Mouse (Mus musculus): ENCODE measurements around the gene Sox18. TPM values are rescaled to one million over a fixed set of nuclear protein-coding genes. Genes with fewer than 3 reads are reported as not detected.

Gene Sox18
- polyA plus RNA-seq, 1 experiment from 2014 or later = 20.0 TPM

DNA sequence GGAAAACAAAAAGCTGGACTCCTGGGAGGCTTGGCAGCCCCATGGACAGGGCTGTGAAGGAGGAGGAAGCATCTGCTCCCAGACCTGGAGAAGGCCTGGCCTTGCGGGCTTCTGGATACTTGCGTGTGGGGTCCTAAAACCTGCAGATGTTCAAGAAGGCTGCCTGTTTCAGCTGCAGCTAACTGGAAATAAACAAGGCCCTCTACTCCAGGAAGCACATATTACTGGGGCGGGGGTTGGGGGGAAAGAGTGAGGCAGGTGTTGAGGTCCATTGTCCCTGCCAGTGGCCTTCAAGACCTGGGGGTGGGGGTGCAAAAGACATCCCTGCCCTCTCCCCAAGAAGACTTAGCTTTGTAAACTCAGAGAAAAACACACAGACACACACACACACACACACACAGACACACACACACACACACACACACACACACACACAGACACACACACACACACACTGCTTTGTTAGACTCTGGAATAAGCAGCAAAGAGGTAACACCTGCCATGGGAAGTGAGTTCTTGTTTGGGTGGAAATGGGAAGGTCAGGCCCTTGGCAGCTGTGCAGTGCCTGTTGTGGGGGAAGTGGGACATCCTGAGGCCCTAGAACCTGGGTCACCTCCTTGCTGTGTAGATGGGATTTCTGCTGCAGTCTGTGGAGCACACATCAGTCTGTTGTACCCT lies 8.7 kb downstream of the Sox18 start:
- no peaks in the 10 kb centered on the region for H3K9me3 ChIP-seq
- no peaks in the 10 kb centered on the region for H3K27me3 ChIP-seq
- no peaks in the 10 kb centered on the region; the same call in 1 of the 2 replicates for H3K4me1 ChIP-seq (replicated peaks)
- ATAC-seq (ENCODE audit: low FRiP score, low read depth) = no peak
- 84% methylated on average over 3 of the region's 3 CpGs for WGBS
- no peak overlapping the region for H3K4me3 ChIP-seq
- H3K9ac ChIP-seq = no peak overlapping the region
- H3K4me2 ChIP-seq = no peak overlapping the region
- H3K27ac ChIP-seq (replicated peaks) = no peak overlapping the region
- 0 out of 2 replicates have a peak, but pooled peaks cover 8% of the 10 kb centered on the region for H3K36me3 ChIP-seq

DNA sequence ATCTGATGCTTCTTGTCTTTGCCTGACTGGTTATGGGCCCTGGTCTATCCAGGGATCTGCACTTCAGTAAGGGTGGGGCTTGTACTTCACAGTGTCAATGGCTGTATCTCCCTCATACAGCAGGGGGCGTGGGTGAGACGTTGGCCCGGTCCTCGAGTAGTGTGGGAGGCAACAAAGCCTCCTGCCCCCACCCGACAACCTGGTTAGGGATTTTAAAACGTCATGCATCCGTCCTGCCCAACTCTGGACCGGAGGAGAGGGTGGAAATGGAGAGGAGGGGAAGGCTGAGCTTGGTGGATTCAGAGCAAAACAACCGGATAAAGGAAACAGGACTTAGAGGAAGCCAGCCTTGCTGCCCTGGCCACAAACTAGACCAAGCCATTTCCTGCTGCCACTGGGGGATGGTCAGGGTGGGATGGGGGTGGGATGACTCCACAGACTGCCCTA lies 11.8 kb downstream of the Sox18 start:
- Histone ChIP-seq H3K27ac (replicated peaks) (no peak overlapping the region), H3K9me3 (no peaks in the 10 kb centered on the region), H3K4me1 (replicated peaks) (no peaks in the 10 kb centered on the region; the same call in 1 of the 2 replicates), H3K27me3 (no peaks in the 10 kb centered on the region), H3K4me3 (no peak overlapping the region), H3K9ac (no peak overlapping the region), H3K36me3 (peaks cover 25% of the 10 kb centered on the region), H3K4me2 (no peak overlapping the region)
- ATAC-seq (ENCODE audit: low FRiP score, low read depth) = peak; percentile 70
- 9% methylated on average over 9 of the region's 9 CpGs for WGBS

DNA sequence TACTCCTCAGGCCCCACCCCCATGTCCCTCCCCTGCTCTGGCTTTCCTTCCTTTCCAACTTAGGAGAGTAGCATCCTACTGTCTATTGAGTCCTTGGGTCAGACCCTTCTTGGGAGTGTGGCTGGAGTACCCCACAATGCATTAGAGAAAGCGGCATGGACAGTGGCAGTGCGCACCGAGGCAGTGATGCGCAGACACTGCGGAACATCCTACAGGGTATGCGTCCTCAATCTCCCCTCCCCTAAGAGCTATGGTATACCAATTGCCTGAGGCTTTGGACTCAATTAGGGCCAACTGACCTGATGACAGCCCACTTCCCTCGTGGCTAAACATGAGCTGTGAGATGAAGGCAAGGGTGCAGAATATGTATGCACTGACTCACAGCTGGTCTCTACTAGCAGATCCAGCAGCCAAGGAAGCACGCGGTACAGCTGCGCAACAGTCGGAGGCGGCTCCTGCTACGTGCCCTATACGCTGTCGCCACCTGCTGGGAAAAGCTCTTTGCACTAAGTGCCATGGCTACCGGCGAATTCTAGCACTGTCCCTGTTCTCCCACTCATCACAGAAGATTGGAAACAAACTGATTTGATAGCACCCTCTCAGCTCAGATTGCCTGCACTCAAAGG lies 12.4 kb downstream of the Sox18 start:
- no peaks in the 10 kb centered on the region for H3K9me3 ChIP-seq
- no peak overlapping the region for H3K9ac ChIP-seq
- peaks cover 29% of the 10 kb centered on the region for H3K36me3 ChIP-seq
- H3K4me2 ChIP-seq = no peak overlapping the region
- no peak overlapping the region for H3K27ac ChIP-seq (replicated peaks)
- peak; percentile 35; the same call in 1 of the 2 replicates for ATAC-seq (ENCODE audit: low FRiP score, low read depth)
- 39% methylated on average over 17 of the region's 17 CpGs for WGBS
- no peaks in the 10 kb centered on the region; the same call in 1 of the 2 replicates for H3K4me1 ChIP-seq (replicated peaks)
- H3K27me3 ChIP-seq = no peaks in the 10 kb centered on the region
- no peak overlapping the region for H3K4me3 ChIP-seq

DNA sequence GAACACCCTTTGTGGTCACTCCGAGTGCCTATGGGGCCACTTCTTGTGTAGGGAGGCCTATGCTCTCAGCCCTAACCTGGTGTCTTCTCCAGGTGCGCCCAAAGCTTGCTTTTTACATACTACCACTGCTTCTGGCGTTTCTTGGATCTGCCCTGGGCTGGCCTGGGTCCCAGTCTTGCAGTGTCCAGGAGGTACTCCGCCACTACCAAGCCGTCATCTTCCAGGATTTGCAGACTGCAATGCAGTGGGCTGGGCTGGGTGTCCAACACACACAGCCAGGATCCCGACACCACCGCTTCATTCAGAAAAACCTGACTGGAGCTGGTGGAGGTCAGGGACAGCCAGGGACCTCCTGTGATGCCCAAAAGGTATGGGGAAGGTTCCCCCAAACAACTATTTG lies 12.9 kb downstream of the Sox18 start:
- no peak for ATAC-seq (ENCODE audit: low FRiP score, low read depth)
- H3K4me3 ChIP-seq = no peak overlapping the region
- H3K36me3 ChIP-seq = peaks cover 34% of the 10 kb centered on the region
- no peak overlapping the region for H3K9ac ChIP-seq
- no peaks in the 10 kb centered on the region for H3K27me3 ChIP-seq
- H3K4me1 ChIP-seq (replicated peaks) = no peaks in the 10 kb centered on the region; the same call in 1 of the 2 replicates
- no peak overlapping the region for H3K27ac ChIP-seq (replicated peaks)
- no peaks in the 10 kb centered on the region for H3K9me3 ChIP-seq
- H3K4me2 ChIP-seq = no peak overlapping the region
- WGBS = 86% methylated on average over 7 of the region's 7 CpGs

DNA sequence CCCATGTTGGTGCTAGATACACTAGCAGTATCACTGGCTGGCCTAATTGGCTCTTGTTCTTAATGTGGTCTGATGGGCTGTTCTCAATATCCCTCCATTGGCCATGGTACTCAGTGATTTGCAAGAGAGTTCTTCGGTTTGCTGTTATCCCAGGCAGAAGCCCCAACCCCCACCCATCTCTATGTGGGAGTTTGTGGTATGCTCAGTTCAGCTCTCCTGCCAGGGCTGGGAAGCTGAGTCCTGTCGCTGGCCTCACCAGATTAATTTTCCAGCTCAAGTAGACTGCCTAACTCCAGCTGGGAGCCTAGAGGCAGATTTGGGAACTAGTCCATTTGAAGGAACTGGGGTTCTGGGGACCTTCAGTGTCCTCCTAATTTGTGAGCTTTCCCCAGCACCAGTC lies 14.0 kb downstream of the Sox18 start:
- Histone ChIP-seq H3K36me3 (peaks cover 45% of the 10 kb centered on the region), H3K27me3 (no peaks in the 10 kb centered on the region), H3K4me3 (no peak overlapping the region), H3K9me3 (no peaks in the 10 kb centered on the region), H3K4me1 (replicated peaks) (no peaks in the 10 kb centered on the region; the same call in 1 of the 2 replicates), H3K27ac (replicated peaks) (no peak overlapping the region), H3K4me2 (no peak overlapping the region), H3K9ac (no peak overlapping the region)
- no peak for ATAC-seq (ENCODE audit: low FRiP score, low read depth)
- WGBS = 65% methylated on average over 2 of the region's 2 CpGs

DNA sequence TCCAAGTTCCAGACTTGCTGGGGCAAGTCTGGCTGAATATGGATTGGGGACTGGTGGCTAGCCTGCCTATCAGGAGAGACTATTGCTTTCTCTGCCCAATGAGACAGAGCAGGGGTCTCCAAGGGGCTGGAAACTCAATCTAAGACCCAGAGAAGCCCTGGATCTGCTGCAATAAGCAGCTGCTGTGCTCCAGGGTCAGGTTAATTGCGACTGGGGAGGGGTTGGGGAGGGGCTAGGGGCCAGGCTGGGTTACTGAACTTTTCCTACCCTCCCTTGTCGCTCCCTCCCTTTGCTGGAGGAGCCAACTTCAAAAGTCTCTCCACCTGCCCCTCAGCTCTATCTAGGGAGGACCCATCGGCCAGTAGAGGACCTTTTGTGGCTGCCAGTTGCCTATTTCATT lies 14.7 kb downstream of the Sox18 start, which contains the start of gene Gm29797:
Gene Gm29797 (plus strand): TSS at position 301 of the 400 bp plus-strand sequence.
- H3K36me3 ChIP-seq = peaks cover 50% of the 10 kb centered on the region
- no peak for ATAC-seq (ENCODE audit: low FRiP score, low read depth)

DNA sequence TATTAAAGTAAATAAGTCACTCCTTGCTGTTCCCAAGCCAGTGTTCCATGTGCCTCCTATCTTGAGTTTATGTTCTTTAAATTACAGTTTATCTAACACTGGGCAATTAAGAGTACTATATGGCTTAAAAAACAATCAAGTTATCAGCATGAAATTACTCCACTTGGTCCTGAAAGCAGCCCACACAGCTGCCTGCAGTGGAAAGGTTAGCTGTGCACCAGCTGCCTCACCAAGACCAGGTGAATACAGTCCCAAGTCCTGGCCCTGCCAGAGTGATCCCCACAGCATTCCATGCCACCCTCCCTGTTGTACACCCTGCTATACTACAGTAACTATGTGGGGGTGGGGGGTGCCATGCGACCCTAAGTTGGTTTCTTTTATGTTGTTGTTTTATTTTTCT lies 17.9 kb downstream of the Sox18 start:
- Histone ChIP-seq H3K9ac (no peak overlapping the region), H3K4me3 (no peak overlapping the region), H3K27ac (replicated peaks) (no peak overlapping the region), H3K4me2 (no peak overlapping the region), H3K36me3 (peaks cover 77% of the 10 kb centered on the region), H3K27me3 (no peaks in the 10 kb centered on the region), H3K9me3 (no peaks in the 10 kb centered on the region), H3K4me1 (replicated peaks) (no peaks in the 10 kb centered on the region)
- ATAC-seq (ENCODE audit: low FRiP score, low read depth) = no peak
- 82% methylated on average over 1 of the region's 1 CpGs for WGBS

More for the DNA sequence above, 14.7 kb downstream of the Sox18 start, which contains the start of gene Gm29797:
- no peak within 1 kb of the TSS for H3K4me3 ChIP-seq
- no peak within 1 kb of the TSS for H3K9ac ChIP-seq
- H3K27ac ChIP-seq (replicated peaks) = no peak within 1 kb of the TSS
- no peaks in the 10 kb centered on the region for H3K27me3 ChIP-seq
- WGBS = 83% methylated on average over 3 of the region's 3 CpGs
- no peaks in the 10 kb centered on the region; the same call in 1 of the 2 replicates for H3K4me1 ChIP-seq (replicated peaks)
- H3K9me3 ChIP-seq = no peaks in the 10 kb centered on the region
- H3K4me2 ChIP-seq = no peak within 1 kb of the TSS

DNA sequence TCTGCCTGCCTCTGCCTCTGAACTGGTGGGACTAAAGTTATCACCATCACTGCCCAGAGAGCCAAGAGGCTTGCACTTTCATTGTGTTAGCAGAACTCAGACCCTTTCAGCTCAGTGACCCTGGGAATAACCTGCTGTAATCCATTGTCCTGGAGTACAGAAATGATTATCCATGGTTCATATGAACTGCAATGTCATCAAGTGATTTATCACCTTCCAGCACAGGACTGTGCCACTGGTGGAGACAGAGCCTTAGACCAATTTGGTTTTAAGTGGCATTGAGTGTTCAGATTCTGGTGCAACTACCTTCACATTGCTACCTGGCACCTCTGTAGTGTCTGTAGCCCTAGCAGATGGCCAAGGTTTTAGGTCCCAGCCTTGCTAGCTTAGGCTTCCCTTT lies 18.4 kb downstream of the Sox18 start:
- ATAC-seq (ENCODE audit: low FRiP score, low read depth) = no peak
- H3K9me3 ChIP-seq = no peaks in the 10 kb centered on the region
- no peak overlapping the region for H3K27ac ChIP-seq (replicated peaks)
- H3K4me2 ChIP-seq = no peak overlapping the region
- H3K27me3 ChIP-seq = no peaks in the 10 kb centered on the region
- peaks cover 77% of the 10 kb centered on the region for H3K36me3 ChIP-seq
- no peaks in the 10 kb centered on the region for H3K4me1 ChIP-seq (replicated peaks)
- H3K9ac ChIP-seq = no peak overlapping the region
- no peak overlapping the region for H3K4me3 ChIP-seq

DNA sequence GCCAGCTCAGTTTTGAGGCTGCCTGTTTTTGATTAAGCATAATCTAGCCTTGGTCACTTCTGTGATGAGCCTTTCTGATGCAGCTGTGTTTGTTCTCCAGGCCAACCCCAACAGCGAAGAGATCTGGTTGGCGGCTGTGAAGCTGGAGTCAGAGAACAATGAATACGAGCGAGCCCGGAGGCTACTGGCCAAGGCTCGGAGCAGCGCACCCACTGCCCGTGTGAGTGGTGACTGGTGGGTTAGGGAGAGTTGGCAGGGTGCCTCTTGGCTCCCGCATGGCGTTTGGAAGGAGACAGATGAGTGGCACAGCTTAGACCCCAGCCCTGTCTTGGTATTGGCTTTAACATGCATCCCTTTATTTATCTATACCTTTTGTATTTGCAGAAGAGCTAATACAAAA lies 22.5 kb downstream of the Sox18 start:
- no peaks in the 10 kb centered on the region for H3K9me3 ChIP-seq
- no peaks in the 10 kb centered on the region for H3K27me3 ChIP-seq
- H3K27ac ChIP-seq (replicated peaks) = no peak overlapping the region
- H3K4me2 ChIP-seq = no peak overlapping the region
- ATAC-seq (ENCODE audit: low FRiP score, low read depth) = peak; percentile 27; the same call in 1 of the 2 replicates
- peaks cover 89% of the 10 kb centered on the region for H3K36me3 ChIP-seq
- no peak overlapping the region for H3K4me3 ChIP-seq
- H3K9ac ChIP-seq = no peak overlapping the region
- WGBS = 74% methylated on average over 10 of the region's 10 CpGs
- no peaks in the 10 kb centered on the region for H3K4me1 ChIP-seq (replicated peaks)

DNA sequence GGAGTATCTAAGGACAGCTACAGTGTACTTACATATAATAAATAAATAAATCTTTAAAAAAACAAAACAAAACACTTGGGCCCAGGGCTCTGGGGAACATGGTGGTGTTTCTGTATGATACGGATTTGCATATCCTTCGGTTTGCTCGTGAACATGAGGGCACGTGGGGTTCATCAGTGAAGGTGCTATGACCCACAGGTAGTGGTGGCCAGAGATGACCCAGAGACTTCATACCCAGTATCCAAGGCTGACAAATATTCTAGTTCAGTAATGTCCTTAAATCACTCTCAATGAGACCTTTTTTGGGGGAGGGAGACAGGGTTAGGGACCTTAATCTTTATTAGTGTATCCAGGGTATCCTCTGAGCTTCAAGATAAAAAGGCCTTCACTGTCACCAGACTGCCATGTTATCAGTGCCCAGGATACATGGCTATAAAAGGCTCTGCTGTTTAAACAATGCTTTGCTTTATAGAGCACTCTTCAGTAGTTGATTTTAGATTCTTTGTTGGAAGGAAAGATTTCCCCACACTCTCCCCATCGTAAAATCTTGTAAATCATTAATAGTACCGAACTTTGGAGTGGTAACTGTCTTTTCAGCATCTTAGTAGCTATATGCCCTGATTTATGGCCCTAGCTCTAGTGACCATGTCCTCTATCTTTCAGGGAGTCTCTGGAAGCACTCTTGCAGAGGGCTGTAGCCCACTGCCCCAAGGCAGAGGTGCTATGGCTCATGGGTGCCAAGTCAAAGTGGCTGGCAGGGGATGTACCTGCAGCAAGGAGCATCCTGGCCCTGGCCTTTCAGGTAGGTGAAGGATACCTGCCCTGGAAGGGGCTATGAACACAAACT lies 24.6 kb downstream of the Sox18 start:
- WGBS = 93% methylated on average over 6 of the region's 6 CpGs
- Histone ChIP-seq H3K4me2 (no peak overlapping the region), H3K9me3 (no peaks in the 10 kb centered on the region), H3K36me3 (peaks cover 80% of the 10 kb centered on the region), H3K9ac (no peak overlapping the region), H3K27me3 (no peaks in the 10 kb centered on the region), H3K4me1 (replicated peaks) (no peaks in the 10 kb centered on the region), H3K4me3 (no peak overlapping the region), H3K27ac (replicated peaks) (no peak overlapping the region)
- ATAC-seq (ENCODE audit: low FRiP score, low read depth) = no peak

DNA sequence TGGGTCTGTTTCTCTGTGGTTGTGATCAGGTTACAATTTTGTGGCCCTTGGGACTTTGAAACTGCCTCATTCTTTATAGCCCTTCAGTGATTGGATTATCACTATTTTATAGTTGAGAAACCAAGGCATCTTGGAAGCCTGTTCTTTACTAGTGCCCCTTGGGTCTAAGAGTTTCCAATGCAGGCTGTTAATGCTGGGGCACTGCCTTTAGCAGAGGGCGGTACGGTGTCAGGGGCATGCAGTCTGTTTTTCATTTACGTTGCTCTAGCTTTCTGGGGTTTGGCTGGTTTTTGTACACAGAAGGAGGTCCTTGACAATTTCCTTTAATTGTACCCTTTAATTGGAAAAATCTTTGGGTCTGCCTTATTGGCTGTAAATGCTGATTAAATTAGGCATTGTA lies 25.8 kb downstream of the Sox18 start:
- Histone ChIP-seq H3K4me3 (no peak overlapping the region), H3K9me3 (no peaks in the 10 kb centered on the region), H3K9ac (no peak overlapping the region), H3K27ac (replicated peaks) (no peak overlapping the region), H3K4me2 (no peak overlapping the region), H3K4me1 (replicated peaks) (no peaks in the 10 kb centered on the region), H3K27me3 (no peaks in the 10 kb centered on the region), H3K36me3 (peaks cover 80% of the 10 kb centered on the region)
- WGBS = 90% methylated on average over 3 of the region's 3 CpGs
- no peak for ATAC-seq (ENCODE audit: low FRiP score, low read depth)

DNA sequence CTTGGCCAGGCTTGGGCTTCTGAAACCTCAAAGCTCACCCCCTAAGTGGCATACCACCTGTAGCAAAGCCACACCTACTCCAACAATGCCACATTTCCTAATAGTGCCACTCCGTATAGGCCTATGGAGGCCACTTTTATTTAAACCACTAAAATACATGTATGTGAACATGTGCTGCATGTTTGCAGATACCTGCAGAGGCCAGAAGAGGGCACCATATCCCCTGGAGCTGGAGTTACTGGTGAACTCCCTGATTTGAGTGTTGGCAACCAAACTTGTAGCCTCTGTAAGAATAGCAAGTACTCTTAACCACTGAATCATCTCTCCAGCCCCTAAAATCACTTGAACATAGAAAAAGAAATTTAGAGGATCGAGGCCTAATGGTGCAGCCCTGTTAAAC lies 27.1 kb downstream of the Sox18 start:
- peaks cover 80% of the 10 kb centered on the region for H3K36me3 ChIP-seq
- H3K4me3 ChIP-seq = no peak overlapping the region
- H3K9me3 ChIP-seq = no peaks in the 10 kb centered on the region
- no peaks in the 10 kb centered on the region for H3K27me3 ChIP-seq
- no peak overlapping the region for H3K9ac ChIP-seq
- no peaks in the 10 kb centered on the region for H3K4me1 ChIP-seq (replicated peaks)
- 93% methylated on average over 2 of the region's 2 CpGs for WGBS
- H3K4me2 ChIP-seq = no peak overlapping the region
- no peak for ATAC-seq (ENCODE audit: low FRiP score, low read depth)
- no peak overlapping the region for H3K27ac ChIP-seq (replicated peaks)

Measured in hindbrain, embryonic 15.5 days (tissue).